Comparison of ENCODE assay signal across 23 mouse cellular contexts in genomic region chr4:129157541-129157940, GRCm38 (mm10). TPM values are rescaled to one million over a fixed set of nuclear protein-coding genes. Genes with fewer than 3 reads are reported as not detected.
"Had no signal": no experiment of that assay in that cellular context is flagged by ENCODE, and none has a peak within 500 bp of the region (broad histone marks: within the 10 kb centered on the region; RNA-seq: fewer than 3 reads in every experiment).

No protein-coding gene starts in this region.

- ATAC-seq: inflammation-experienced regulatory T-cells, adult 6 months; liver, postnatal 0 days; lung, postnatal 0 days; midbrain, embryonic 13.5 days had no signal

- H3K4me3 ChIP-seq: left cerebral cortex, adult 2 months; limb, embryonic 12.5 days; limb, embryonic 15.5 days; midbrain, embryonic 13.5 days had no signal

- H3K27me3 ChIP-seq: limb, embryonic 12.5 days; limb, embryonic 15.5 days; midbrain, embryonic 13.5 days had no signal

- H3K9me3 ChIP-seq: limb, embryonic 12.5 days; limb, embryonic 15.5 days; midbrain, embryonic 13.5 days had no signal

- H3K27ac ChIP-seq: left cerebral cortex, adult 2 months; limb, embryonic 12.5 days; limb, embryonic 15.5 days; liver, embryonic 14.5 days; macrophage; midbrain, embryonic 13.5 days had no signal

- H3K4me2 ChIP-seq: limb, embryonic 12.5 days; limb, embryonic 15.5 days; liver, embryonic 11.5 days; lung, embryonic 14.5 days; midbrain, embryonic 13.5 days had no signal

- DNase-seq: kidney, adult 2 months; kidney, postnatal 25 days; layer of hippocampus, adult 9-11 months; layer of hippocampus, postnatal 36 days; liver, postnatal 0 days; lung, embryonic 14.5 days; thymus, postnatal 25 days had no signal

- H3K9ac ChIP-seq: limb, embryonic 12.5 days; limb, embryonic 15.5 days; liver, postnatal 0 days; lung, embryonic 14.5 days; midbrain, embryonic 13.5 days had no signal

- H3K4me1 ChIP-seq: limb, embryonic 12.5 days; limb, embryonic 15.5 days; midbrain, embryonic 13.5 days had no signal

RNA-seq across cellular contexts. Expression of gene Fndc5, which starts 20.7 kb away (rescaled TPM):
- polyA plus RNA-seq: macrophage had no signal

RNA-seq across cellular contexts. Expression of gene Hpca, which starts 35.7 kb away (rescaled TPM):
- total RNA-seq: megakaryocyte, adult 5-6 weeks had no signal
- polyA plus RNA-seq: inflammation-experienced regulatory T-cells, adult 6 months; macrophage; spleen, adult 2 months had no signal

RNA-seq across cellular contexts. Expression of gene Tmem54, which starts 52.2 kb away (rescaled TPM):
- total RNA-seq: layer of hippocampus, adult 18-20 months; layer of hippocampus, postnatal 36 days; left cerebral cortex, adult 2 months; left cerebral cortex, postnatal 10 days; left cerebral cortex, postnatal 36 days; megakaryocyte, adult 5-6 weeks had no signal
- polyA plus RNA-seq: inflammation-experienced regulatory T-cells, adult 6 months; macrophage; midbrain, embryonic 13.5 days; midbrain, postnatal 0 days; neural tube, embryonic 14.5 days had no signal
